Mouse (Mus musculus) embryonic facial prominence, embryonic 15.5 days (tissue): Measurements from ENCODE around the gene Lysmd4. TPM values are rescaled to one million over a fixed set of nuclear protein-coding genes. Genes with fewer than 3 reads are reported as not detected.

ENCODE experiments used
- ATAC-seq: fragments of 200-750 bp; cut with Nextera tagmentation; 2 replicates; pipeline ENCODE4 v1.8.0; 2017; ENCODE audit warnings: low read depth, moderate TSS enrichment; ENCODE audit not compliant: insufficient number of reproducible peaks, low FRiP score, low TSS enrichment
- H3K27ac ChIP-seq: fragments of 300-500 bp; sonication (generic); replicated peaks from 2 replicates; pipeline ENCODE4 v1.5.1; 2015; ENCODE audit warnings: mild to moderate bottlenecking, inconsistent platforms
- H3K27me3 ChIP-seq: fragments of 300-500 bp; sonication (generic); 2 replicates; pipeline ENCODE4 v1.6.1; 2015; ENCODE audit warnings: inconsistent platforms
- H3K36me3 ChIP-seq: fragments of 300-500 bp; sonication (generic); 2 replicates; pipeline ENCODE4 v1.6.1; 2015; ENCODE audit warnings: mild to moderate bottlenecking, inconsistent platforms
- H3K4me1 ChIP-seq: fragments of 300-500 bp; sonication (generic); 2 replicates; pipeline ENCODE4 v1.6.1; 2015; ENCODE audit warnings: inconsistent platforms
- H3K4me2 ChIP-seq: fragments of 300-500 bp; sonication (generic); replicated peaks from 2 replicates; pipeline ENCODE4 v1.6.1; 2015; ENCODE audit warnings: mild to moderate bottlenecking, inconsistent platforms
- H3K4me3 ChIP-seq: fragments of 300-500 bp; sonication (generic); replicated peaks from 2 replicates; pipeline ENCODE4 v1.5.1; 2015; ENCODE audit warnings: mild to moderate bottlenecking, inconsistent platforms
- H3K9ac ChIP-seq: fragments of 300-500 bp; sonication (generic); 2 replicates; pipeline ENCODE4 v1.6.1; 2015; ENCODE audit warnings: inconsistent platforms
- H3K9me3 ChIP-seq: fragments of 300-500 bp; sonication (generic); replicated peaks from 2 replicates; pipeline ENCODE4 v1.6.1; 2016; ENCODE audit warnings: inconsistent platforms
- WGBS: fragments of 180-500 bp; shearing (Covaris S2); methylation state at CpG from one replicate; pipeline ENCODE4 v1.1.7; 2015; 5-methylcytosine and 5-hydroxymethylcytosine counted together
- polyA plus RNA-seq: library from polyadenylated mRNA; unstranded; fragments of >200 nt; fragmentation: Nextera tagmentation; extraction: Ambion mirVana; gene quantifications from 2 replicates; pipeline ENCODE4 v1.2.1, GENCODE M21; 2015

Lysmd4 gene
- polyA plus RNA-seq, 1 experiment from 2014 or later: 17.4 TPM

DNA sequence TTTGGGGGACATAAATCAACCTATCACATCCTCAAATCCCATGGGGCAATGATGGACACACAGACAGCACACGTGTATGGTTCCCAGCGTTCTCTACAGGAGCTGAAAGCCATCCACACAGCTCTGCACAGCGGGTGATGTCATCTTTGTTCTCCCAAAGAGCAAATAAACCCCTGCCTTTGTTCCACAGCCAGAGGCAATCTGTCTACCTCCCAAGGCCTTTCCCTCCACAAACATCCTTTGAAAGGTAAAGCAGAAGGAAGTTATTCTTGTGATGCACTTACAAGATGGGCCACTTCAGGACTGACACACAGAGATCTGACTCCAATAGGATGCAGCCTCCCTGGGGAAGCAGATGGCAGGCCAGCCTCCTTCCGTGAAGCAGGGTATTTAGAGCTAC, 10.4 kb upstream of the Lysmd4 start:
- Histone ChIP-seq H3K27ac (no peak overlapping the region), H3K9me3 (no peaks in the 10 kb centered on the region), H3K27me3 (no peaks in the 10 kb centered on the region), H3K36me3 (no peaks in the 10 kb centered on the region), H3K4me3 (no peak overlapping the region), H3K4me2 (no peak overlapping the region), H3K4me1 (peaks cover 6% of the 10 kb centered on the region), H3K9ac (no peak overlapping the region)
- ATAC-seq: no peak
- 50% methylated on average over 4 of the region's 4 CpGs for WGBS

- WGBS: 73% methylated on average over 1 of the region's 1 CpGs
Measured at GRCm38 (mm10) chr7:67213589-67213988, 8.8 kb upstream of the Lysmd4 start.

DNA sequence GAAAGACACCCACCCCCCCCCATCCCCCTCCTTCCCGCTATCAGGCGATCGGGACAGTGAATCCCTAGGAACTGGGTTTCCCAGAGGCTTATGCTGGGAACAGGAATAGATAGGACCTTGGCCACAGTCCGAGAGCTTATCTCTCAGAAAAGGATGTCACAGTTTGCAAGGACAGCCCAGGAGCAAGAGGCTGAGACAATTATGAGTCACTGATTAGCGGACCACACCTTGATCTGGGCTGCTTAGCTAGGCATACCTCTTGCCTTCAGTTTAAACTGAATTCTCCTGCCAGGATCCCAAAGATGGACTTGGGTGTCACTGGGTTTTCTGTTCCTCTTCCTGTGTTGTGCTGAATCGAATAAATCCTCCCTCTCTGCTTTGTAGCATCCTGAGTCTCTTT, 6.0 kb upstream of the Lysmd4 start:
- 84% methylated on average over 6 of the region's 6 CpGs for WGBS
- no peak overlapping the region for H3K4me2 ChIP-seq
- no peaks in the 10 kb centered on the region for H3K36me3 ChIP-seq
- H3K27ac ChIP-seq: no peak overlapping the region
- H3K9me3 ChIP-seq: no peaks in the 10 kb centered on the region
- H3K4me1 ChIP-seq: no peaks in the 10 kb centered on the region
- H3K4me3 ChIP-seq: no peak overlapping the region
- H3K9ac ChIP-seq: no peak overlapping the region
- H3K27me3 ChIP-seq: no peaks in the 10 kb centered on the region
- no peak for ATAC-seq

More at GRCm38 (mm10) chr7:67213589-67213988, 8.8 kb upstream of the Lysmd4 start:
- no peaks in the 10 kb centered on the region for H3K4me1 ChIP-seq
- H3K36me3 ChIP-seq: no peaks in the 10 kb centered on the region
- H3K27me3 ChIP-seq: no peaks in the 10 kb centered on the region
- no peak overlapping the region for H3K27ac ChIP-seq
- no peak overlapping the region for H3K4me2 ChIP-seq
- no peak for ATAC-seq
- H3K9me3 ChIP-seq: no peaks in the 10 kb centered on the region
- H3K4me3 ChIP-seq: no peak overlapping the region
- no peak overlapping the region for H3K9ac ChIP-seq

GRCm38 (mm10) chr7:67217025-67217424, 5.3 kb upstream of the Lysmd4 start:
- Histone ChIP-seq H3K36me3 (no peaks in the 10 kb centered on the region), H3K27ac (no peak overlapping the region), H3K4me3 (no peak overlapping the region), H3K4me2 (no peak overlapping the region), H3K9ac (no peak overlapping the region), H3K27me3 (no peaks in the 10 kb centered on the region), H3K4me1 (peaks cover 6% of the 10 kb centered on the region), H3K9me3 (no peaks in the 10 kb centered on the region)
- WGBS: 72% methylated on average over 3 of the region's 3 CpGs
- ATAC-seq: no peak

DNA sequence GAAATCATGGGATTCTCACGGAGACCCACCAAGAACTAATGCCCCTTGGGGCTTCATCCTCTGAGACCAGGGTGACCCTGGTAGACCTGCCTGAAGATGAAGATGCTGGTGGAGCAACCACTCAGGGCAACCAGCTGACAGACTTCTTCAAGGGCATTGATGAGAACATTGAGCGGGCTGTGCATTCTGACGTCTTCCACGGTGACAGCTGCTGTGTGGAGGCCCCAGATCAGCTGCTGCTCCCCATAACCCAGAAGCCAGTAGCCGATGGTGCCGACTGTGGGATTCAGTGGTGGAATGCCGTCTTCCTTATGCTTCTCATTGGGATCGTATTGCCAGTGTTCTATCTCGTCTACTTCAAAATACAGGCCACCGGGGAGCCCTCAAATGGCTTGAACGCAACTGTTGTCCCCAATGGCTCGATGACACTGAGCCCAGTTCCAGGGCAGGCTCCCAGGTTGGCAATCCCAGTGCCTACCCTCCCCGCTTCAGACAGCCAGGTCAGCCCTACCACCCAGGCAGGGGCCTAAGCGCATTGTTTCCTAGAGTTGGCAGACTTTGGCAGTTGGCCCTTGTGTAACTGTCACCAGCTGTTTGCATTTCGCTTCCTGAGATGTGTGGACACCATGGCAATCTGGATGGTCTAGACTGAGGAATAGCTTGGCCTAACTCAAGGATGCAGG, 3.7 kb downstream of the Lysmd4 start:
- H3K4me1 ChIP-seq: peaks cover 27% of the 10 kb centered on the region
- no peak overlapping the region for H3K4me2 ChIP-seq
- WGBS: 90% methylated on average over 15 of the region's 15 CpGs
- H3K9me3 ChIP-seq: no peaks in the 10 kb centered on the region
- H3K27me3 ChIP-seq: no peaks in the 10 kb centered on the region
- H3K9ac ChIP-seq: no peak overlapping the region
- H3K27ac ChIP-seq: no peak overlapping the region
- ATAC-seq: no peak
- no peak overlapping the region for H3K4me3 ChIP-seq
- peaks cover 16% of the 10 kb centered on the region for H3K36me3 ChIP-seq

DNA sequence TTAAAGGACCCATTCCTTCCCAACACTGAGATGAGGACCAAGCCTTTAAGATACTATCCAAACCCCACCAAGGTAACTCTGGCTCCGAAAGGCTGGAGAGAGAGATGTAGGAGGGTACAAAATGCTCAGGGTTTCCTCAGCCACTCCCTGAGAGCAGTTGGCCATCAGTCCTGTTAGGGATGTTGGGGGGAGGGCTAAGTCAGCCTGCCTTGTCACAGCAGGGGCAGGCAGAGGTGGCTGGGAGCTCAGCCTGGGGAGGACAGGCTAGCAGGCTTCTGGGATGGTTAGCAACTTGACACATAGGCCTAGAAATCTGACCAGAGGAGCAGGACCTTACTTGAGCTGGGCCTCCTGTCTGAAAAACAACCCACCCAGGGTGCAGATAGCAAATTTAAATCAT, 5.2 kb downstream of the Lysmd4 start:
- 73% methylated on average over 1 of the region's 1 CpGs for WGBS
- Histone ChIP-seq H3K27me3 (no peaks in the 10 kb centered on the region), H3K9me3 (no peaks in the 10 kb centered on the region), H3K4me2 (no peak overlapping the region), H3K36me3 (peaks cover 19% of the 10 kb centered on the region), H3K4me1 (peaks cover 20% of the 10 kb centered on the region), H3K4me3 (no peak overlapping the region), H3K27ac (no peak overlapping the region), H3K9ac (no peak overlapping the region)
- no peak for ATAC-seq

DNA sequence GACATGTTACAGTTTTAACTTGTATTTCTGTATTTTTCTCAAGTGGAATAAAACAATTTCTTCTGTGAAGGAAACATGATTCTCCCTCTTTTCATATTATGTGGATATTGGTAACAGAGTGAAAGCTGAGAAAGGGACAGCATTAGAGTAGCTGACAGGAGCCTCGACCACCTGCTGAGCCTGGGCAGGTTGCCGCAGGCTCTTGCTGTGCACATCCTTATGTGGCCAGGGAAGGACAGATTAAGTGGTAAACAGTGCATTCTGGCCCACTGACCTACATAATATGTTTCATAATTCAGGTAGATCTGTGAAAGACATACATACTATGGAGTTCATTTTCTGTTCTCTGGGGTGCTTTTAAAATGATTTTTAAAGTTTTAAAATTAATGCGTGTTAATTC, 6.0 kb downstream of the Lysmd4 start:
- WGBS: 56% methylated on average over 3 of the region's 3 CpGs
- Histone ChIP-seq H3K27me3 (no peaks in the 10 kb centered on the region), H3K27ac (no peak overlapping the region), H3K36me3 (peaks cover 24% of the 10 kb centered on the region), H3K4me2 (no peak overlapping the region), H3K9ac (no peak overlapping the region), H3K9me3 (no peaks in the 10 kb centered on the region), H3K4me1 (peaks cover 13% of the 10 kb centered on the region), H3K4me3 (no peak overlapping the region)
- no peak for ATAC-seq

DNA sequence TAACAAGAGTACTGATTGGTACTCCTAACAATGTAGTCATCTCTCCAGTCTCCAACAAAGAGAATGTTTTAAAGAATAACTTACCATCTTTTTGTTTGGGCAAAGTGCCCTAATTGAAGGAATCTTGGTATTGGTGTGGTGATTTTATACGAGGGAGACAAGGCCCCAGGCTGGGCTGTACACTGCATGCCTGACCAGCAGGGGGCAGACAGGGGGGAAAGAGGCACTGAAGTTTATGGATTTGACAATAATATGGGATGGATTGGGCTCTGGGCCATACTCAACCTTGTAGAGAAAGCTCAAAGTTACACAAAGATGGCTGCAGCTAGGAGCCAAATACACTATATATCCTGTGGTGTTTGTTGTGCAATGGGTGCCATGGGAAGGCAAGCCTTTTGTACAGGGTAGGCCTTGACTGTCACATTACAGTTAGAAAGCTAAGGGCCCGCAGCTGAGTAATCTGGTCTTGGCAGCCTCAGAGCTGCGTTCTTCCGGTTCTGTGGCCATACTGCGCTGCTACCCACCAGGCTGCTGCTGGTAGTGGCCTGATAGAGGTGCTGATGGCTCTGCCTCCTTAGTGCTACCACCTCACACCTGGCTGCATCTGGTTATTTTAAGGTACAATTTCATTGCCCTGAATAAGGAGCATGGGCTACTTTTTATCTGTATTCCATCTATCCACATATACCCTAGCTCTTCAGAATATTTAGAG, 6.7 kb downstream of the Lysmd4 start:
- Histone ChIP-seq H3K27ac (no peak overlapping the region), H3K4me3 (no peak overlapping the region), H3K4me2 (no peak overlapping the region), H3K27me3 (no peaks in the 10 kb centered on the region), H3K4me1 (peaks cover 6% of the 10 kb centered on the region; the same call in 1 of the 2 replicates), H3K9ac (no peak overlapping the region), H3K9me3 (no peaks in the 10 kb centered on the region), H3K36me3 (peaks cover 24% of the 10 kb centered on the region)
- 82% methylated on average over 5 of the region's 5 CpGs for WGBS
- peak; percentile 51; the same call in 1 of the 2 replicates for ATAC-seq

- peaks cover 26% of the 10 kb centered on the region for H3K36me3 ChIP-seq
- H3K9me3 ChIP-seq: no peaks in the 10 kb centered on the region
- 88% methylated on average over 3 of the region's 3 CpGs for WGBS
- H3K9ac ChIP-seq: no peak overlapping the region
- H3K27ac ChIP-seq: no peak overlapping the region
- H3K4me3 ChIP-seq: no peak overlapping the region
- peaks cover 5% of the 10 kb centered on the region; the same call in 1 of the 2 replicates for H3K4me1 ChIP-seq
- H3K27me3 ChIP-seq: no peaks in the 10 kb centered on the region
- no peak overlapping the region for H3K4me2 ChIP-seq
- ATAC-seq: no peak
Measured at GRCm38 (mm10) chr7:67229701-67230100, 7.4 kb downstream of the Lysmd4 start.

DNA sequence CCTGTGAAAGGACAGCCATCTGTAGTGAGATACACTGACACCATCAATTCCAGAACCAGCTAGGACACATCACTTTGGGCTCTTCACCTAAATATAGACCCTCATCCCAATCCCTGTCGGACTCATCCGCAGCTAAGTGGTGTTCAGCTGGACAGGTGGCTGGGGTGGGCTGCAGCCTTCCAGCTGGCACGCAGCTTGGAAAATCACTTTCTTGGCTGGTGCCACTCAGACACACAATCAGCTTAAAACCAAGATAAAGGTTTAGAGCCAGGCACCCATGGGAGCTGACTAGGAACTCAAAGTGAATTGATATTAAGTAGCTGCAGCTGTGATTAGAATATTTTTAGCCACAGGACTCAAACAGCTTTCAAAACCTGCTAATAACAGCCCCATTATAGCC, 7.9 kb downstream of the Lysmd4 start:
- H3K36me3 ChIP-seq: peaks cover 30% of the 10 kb centered on the region
- ATAC-seq: no peak
- no peak overlapping the region for H3K9ac ChIP-seq
- no peaks in the 10 kb centered on the region for H3K27me3 ChIP-seq
- no peak overlapping the region for H3K4me3 ChIP-seq
- H3K4me1 ChIP-seq: peaks cover 5% of the 10 kb centered on the region; the same call in 1 of the 2 replicates
- H3K4me2 ChIP-seq: no peak overlapping the region
- no peak overlapping the region; the same call in 1 of the 2 replicates for H3K27ac ChIP-seq
- 76% methylated on average over 3 of the region's 3 CpGs for WGBS
- H3K9me3 ChIP-seq: no peaks in the 10 kb centered on the region

DNA sequence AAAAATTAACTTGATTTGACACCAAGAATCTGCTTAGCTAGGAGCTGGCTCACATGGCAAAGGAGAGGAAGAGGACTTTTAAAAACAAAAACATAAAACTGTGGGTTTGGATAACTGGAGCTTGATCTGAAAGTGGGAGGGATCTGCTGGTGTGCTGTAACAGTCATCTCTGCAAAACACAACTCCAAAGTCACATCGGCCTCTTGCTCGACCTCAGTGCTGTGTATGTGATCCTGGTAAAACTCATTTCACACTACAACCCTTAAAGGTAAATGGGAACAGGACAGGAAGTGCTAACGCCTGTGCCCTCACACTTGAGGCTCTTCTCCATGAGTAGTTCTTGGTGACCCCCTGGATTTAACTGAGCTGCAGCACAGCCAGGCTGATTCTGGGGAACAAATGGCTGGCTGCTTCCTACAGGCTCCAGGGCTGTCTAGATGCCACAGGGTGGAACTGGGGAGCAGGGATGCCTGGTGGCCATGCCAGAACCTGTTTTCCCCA, 8.3 kb downstream of the Lysmd4 start:
- Histone ChIP-seq H3K9me3 (no peaks in the 10 kb centered on the region), H3K27me3 (no peaks in the 10 kb centered on the region), H3K4me2 (no peak overlapping the region), H3K27ac (peak overlapping the region; percentile 23; the same call in 1 of the 2 replicates), H3K36me3 (peaks cover 33% of the 10 kb centered on the region), H3K4me3 (no peak overlapping the region), H3K9ac (no peak overlapping the region), H3K4me1 (peaks cover 5% of the 10 kb centered on the region; the same call in 1 of the 2 replicates)
- no peak for ATAC-seq
- WGBS: 81% methylated on average over 3 of the region's 3 CpGs
